Mouse (Mus musculus): ENCODE results near the gene Ric3.

Gene Ric3

GRCm38 (mm10) chr7:109050831-109051230, 32.3 kb downstream of the Ric3 start:
- no peak for DNase-seq (ENCODE audit: low read depth, low spot score)

GRCm38 (mm10) chr7:109045876-109046275, 37.3 kb downstream of the Ric3 start:
- DNase-seq (ENCODE audit: low read depth, low spot score): no peak

- DNase-seq (ENCODE audit: low read depth, low spot score): no peak
Observed at GRCm38 (mm10) chr7:109039445-109039844, 43.7 kb downstream of the Ric3 start.

- DNase-seq (ENCODE audit: low read depth, low spot score): no peak
Observed at GRCm38 (mm10) chr7:109038987-109039386, 44.1 kb downstream of the Ric3 start.

- DNase-seq (ENCODE audit: low read depth, low spot score): no peak
Observed at GRCm38 (mm10) chr7:109038121-109038735, 44.9 kb downstream of the Ric3 start.

- DNase-seq (ENCODE audit: low read depth, low spot score): no peak
Observed at GRCm38 (mm10) chr7:109032054-109032453, 51.1 kb downstream of the Ric3 start.

- DNase-seq (ENCODE audit: low read depth, low spot score): no peak
Observed at GRCm38 (mm10) chr7:109031331-109031730, 51.8 kb downstream of the Ric3 start.

GRCm38 (mm10) chr7:109029961-109030465, 53.1 kb downstream of the Ric3 start:
- no peak for DNase-seq (ENCODE audit: low read depth, low spot score)

- peak; percentile 71 for DNase-seq (ENCODE audit: low read depth, low spot score)
Observed at GRCm38 (mm10) chr7:109028204-109028603, 54.9 kb downstream of the Ric3 start.

GRCm38 (mm10) chr7:109027721-109028120, 55.4 kb downstream of the Ric3 start:
- DNase-seq (ENCODE audit: low read depth, low spot score): no peak

- DNase-seq (ENCODE audit: low read depth, low spot score): no peak
Observed at GRCm38 (mm10) chr7:109026976-109027375, 56.2 kb downstream of the Ric3 start.

GRCm38 (mm10) chr7:109025743-109026142, 57.4 kb downstream of the Ric3 start:
- no peak for DNase-seq (ENCODE audit: low read depth, low spot score)

- peak; percentile 81 for DNase-seq (ENCODE audit: low read depth, low spot score)
Observed at GRCm38 (mm10) chr7:109021428-109021827, 61.7 kb downstream of the Ric3 start.

GRCm38 (mm10) chr7:109019243-109019642, 63.9 kb downstream of the Ric3 start:
- no peak for DNase-seq (ENCODE audit: low read depth, low spot score)

- DNase-seq (ENCODE audit: low read depth, low spot score): no peak
Observed at GRCm38 (mm10) chr7:109016378-109016923, 66.7 kb downstream of the Ric3 start.

- DNase-seq (ENCODE audit: low read depth, low spot score): no peak
Observed at GRCm38 (mm10) chr7:109014851-109015250, 68.3 kb downstream of the Ric3 start.

- no peak for DNase-seq (ENCODE audit: low read depth, low spot score)
Observed at GRCm38 (mm10) chr7:109012998-109013625, 70.0 kb downstream of the Ric3 start.

GRCm38 (mm10) chr7:109012575-109012974, 70.6 kb downstream of the Ric3 start:
- no peak for DNase-seq (ENCODE audit: low read depth, low spot score)

- DNase-seq (ENCODE audit: low read depth, low spot score): no peak
Observed at GRCm38 (mm10) chr7:109011596-109012180, 71.4 kb downstream of the Ric3 start.

- peak; percentile 63 for DNase-seq (ENCODE audit: low read depth, low spot score)
Observed at GRCm38 (mm10) chr7:109010720-109011595, 72.2 kb downstream of the Ric3 start.

GRCm38 (mm10) chr7:109009260-109009659, 73.9 kb downstream of the Ric3 start:
- DNase-seq (ENCODE audit: low read depth, low spot score): no peak

GRCm38 (mm10) chr7:109003653-109004052, 79.5 kb downstream of the Ric3 start:
- DNase-seq (ENCODE audit: low read depth, low spot score): no peak

Measured in ZHBTc4 (cell line).